Mouse (Mus musculus): ENCODE measurements around the gene Prdm16.

DNA sequence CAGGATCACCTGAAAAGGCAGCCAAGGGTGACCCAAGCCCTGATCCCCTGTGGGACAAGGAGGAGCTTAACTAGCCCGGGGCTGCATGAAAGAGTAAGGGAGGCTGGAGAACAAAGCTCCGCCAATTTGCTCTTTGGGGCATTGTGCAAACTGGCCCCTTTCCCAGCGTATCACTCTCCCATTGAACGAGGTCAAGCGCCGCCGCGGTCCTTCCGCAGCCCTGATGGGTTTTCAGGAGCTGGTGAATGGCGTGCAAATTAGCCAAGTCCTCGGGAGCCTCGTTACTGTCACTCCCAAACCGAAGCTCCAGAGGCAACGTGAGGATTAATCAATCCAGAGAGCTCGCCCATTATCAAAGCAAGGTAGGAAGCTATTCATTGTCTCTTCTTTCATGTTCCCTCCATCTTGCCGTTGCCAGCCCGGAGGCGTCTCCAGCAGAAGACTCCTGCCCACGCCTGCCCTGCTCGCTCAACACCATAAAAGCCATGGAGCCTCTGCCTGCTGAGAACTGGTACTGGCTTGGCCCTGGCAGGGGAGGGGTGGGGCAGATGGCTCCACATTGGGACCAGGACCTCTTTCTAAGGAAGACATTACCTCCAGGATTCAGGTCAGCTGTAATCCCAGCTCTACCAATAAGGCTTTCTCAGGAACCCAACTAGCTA lies 129.8 kb downstream of the Prdm16 start:
- no peak for TF ChIP-seq CTCF (IDR thresholded peaks at IDR 0.05; ENCODE audit: control insufficient read depth, insufficient read depth, insufficient read length)
- no peak for TF ChIP-seq CEBPB (IDR thresholded peaks at IDR 0.05; ENCODE audit: low read depth)
- no peak for TF ChIP-seq MAX (IDR thresholded peaks at IDR 0.05)

Data from C2C12 (cell line).